Mouse (Mus musculus): ENCODE data around the gene Dnajb11.

Gene Dnajb11

GRCm38 (mm10) chr16:22881487-22881886 lies 23.8 kb downstream of the Dnajb11 start:
- DNase-seq (ENCODE audit: low spot score in 2 of 2) = no peak

DNA sequence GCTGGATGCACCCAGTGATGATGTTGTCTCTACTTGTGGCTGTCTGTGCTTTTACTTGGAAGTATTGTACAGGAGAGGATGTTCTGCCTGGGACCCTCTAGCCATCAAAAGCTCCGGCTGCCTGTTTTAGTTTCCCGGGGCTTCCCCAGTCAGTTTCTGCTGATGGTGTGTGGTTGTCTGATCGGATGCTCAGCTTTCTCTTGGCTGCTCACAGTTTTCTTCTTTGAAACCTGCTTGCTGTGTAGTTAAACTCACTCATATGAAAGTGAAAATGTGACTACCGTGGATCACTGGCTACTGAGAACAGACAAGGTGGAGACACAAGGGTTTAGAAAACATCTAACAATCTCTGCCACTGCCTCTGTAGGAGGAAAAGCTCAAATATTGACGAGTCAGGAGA lies 25.8 kb downstream of the Dnajb11 start:
- no peak for DNase-seq (ENCODE audit: low spot score in 2 of 2)

DNA sequence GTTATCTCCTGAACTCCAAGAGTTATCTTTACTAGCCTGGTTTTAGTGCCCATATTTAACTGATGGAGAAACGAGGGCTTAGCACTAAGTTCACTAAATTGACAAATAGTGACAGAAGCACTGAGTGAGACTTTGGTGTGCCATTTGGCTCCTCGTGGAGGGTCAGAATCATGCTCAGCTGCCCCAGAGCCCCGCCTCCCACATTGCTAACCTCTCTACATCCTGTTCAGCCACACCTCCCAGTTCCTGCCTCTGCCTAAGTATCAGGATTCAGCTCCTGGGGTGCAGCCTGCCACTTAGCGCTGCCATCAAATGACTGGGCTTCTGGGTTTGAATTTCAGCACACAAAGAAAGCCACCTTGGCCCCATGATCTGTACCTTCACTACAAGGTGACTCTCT lies 27.7 kb downstream of the Dnajb11 start:
- DNase-seq (ENCODE audit: low spot score in 2 of 2) = no peak

GRCm38 (mm10) chr16:22886726-22887125 lies 29.1 kb downstream of the Dnajb11 start:
- DNase-seq (ENCODE audit: low spot score in 2 of 2) = no peak

DNA sequence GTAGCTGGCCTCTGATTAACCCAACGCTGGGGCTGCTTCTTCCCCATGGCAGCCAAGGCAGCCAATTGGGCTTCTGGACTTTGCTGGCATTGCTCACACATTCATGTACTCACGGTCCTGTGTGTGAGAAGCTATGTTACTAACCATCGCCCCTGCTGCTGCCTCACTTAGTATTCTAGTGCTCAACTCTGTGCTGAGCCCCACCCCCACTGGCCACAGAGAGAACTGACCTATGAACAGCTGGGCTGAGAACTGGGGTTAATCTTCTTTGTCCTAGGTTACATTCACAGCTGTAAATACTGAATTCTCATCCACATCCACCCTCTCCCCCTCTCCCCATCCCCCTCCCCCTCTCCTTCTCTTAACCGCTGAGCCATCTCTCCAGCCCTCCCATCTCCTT lies 31.2 kb downstream of the Dnajb11 start:
- no peak for DNase-seq (ENCODE audit: low spot score in 2 of 2)

DNA sequence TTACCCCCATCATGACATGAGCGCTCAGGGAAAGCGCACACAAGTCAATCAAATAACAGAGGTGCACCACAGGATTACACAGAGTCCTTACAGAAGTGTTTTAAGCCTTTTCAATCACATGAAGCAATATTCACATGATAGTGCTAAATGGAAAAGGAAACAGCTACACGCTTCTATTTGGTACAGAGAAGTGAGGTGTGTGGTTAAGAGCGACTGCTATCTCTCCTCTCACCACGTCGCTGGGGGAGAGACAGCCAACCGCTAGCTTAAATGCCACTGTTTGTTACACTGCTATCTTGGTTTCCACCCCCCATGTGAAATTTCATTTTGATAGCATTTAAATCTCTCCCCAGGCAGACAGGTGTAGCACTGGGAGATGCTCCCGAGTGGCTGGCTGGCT lies 32.1 kb downstream of the Dnajb11 start:
- DNase-seq (ENCODE audit: low spot score in 2 of 2) = no peak

DNA sequence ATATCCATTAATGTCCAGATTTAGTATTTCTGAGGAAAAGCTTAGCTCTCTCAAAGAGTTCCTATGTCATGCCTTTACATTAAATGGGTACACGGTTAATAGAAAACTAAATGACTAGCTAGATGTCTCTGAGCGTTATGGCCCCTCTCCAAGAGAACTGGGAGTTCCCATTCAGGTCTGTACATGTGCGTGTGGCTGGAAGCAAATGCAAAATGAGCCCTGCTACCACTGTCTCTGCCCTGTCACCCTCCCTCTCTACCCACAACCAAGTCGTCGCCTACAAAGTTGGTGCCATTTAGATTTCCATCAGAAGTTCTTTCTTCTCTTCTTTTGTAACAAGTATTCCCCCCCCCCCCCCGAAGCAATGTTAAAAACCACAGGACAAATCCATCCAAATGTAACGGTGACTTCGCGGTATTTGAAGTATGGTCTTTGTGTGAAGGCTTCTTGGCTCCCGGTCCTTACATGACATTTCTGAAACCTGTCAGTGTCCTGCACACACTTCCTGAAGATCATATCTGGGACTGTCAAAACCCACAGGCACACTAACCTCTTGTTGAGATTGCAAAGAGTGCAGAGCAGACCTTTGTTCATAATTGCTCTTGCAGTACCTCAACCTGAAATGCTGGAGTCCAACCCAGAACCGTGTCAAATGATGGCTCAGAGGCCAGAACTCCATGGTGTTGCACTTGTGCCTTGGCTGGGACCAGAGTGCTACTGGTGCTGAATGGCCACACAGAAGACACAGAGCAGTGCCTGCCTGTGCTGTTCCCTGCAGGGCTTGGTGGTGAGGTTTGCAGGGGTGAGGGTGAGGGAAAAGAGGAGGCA lies 33.3 kb downstream of the Dnajb11 start, which contains the start of gene Ahsg:
Gene Ahsg, plus strand, starts transcription at position 595 of the 828 bp plus-strand sequence.
- no peak for DNase-seq (ENCODE audit: low spot score in 2 of 2)

GRCm38 (mm10) chr16:22891733-22892154 lies 34.1 kb downstream of the Dnajb11 start:
- no peak for DNase-seq (ENCODE audit: low spot score in 2 of 2)

DNA sequence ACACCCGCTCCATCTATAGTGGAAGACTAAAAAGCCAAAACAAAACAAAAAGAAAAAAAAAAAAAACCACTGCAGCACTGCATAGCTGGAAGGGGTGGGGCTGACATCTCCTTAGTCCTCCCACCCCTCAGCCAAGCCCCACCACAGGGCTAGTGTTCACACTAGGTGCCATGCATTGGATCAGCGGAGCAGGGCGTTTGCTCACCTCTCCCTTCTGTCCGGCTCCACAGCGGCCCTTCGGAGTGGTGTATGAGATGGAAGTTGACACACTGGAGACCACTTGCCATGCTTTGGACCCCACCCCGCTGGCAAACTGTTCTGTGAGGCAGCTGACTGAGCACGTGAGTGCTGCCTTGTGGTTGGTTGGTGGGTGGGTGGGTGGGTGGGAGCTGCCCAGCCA lies 36.5 kb downstream of the Dnajb11 start:
- no peak for DNase-seq (ENCODE audit: low spot score in 2 of 2)

DNA sequence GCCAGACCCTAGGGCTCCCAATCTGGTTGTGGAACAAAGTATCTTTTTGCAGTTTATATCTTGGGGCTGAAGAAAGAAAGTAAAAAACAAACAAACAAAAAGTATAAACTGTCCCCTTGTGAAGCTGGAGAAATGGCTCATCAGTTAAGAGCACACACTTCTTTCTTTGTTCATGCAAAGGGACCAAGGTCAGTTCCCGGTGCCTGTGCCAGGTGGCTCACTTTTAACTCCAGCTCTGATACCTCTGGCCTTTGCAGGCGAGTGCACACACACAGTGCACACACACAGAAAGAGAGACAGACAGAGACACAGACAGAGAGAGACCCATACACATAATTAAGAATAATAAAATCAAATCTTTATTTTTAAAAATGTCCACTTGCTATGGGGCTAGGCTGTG lies 39.0 kb downstream of the Dnajb11 start:
- no peak for DNase-seq (ENCODE audit: low spot score in 2 of 2)

DNA sequence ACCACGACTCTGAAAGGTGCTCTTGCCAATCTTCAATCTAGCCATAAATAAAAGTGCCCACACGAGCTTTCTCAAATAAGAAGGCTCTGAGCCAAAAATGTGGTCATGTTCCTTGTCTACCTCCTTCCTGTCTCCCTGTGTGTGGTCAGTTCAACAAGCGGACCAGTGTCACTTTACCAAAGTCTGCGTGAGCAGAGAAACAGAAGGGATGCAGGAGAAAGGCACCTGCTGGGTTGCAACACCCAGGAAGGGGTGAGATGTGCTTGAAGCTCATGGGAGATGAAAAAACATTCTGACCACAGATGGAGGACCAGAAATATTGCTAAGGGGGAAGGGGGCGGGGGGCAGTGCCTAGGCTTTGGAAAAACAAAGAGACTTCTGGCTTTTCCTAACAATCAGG lies 41.7 kb downstream of the Dnajb11 start:
- no peak for DNase-seq (ENCODE audit: low spot score in 2 of 2)

DNA sequence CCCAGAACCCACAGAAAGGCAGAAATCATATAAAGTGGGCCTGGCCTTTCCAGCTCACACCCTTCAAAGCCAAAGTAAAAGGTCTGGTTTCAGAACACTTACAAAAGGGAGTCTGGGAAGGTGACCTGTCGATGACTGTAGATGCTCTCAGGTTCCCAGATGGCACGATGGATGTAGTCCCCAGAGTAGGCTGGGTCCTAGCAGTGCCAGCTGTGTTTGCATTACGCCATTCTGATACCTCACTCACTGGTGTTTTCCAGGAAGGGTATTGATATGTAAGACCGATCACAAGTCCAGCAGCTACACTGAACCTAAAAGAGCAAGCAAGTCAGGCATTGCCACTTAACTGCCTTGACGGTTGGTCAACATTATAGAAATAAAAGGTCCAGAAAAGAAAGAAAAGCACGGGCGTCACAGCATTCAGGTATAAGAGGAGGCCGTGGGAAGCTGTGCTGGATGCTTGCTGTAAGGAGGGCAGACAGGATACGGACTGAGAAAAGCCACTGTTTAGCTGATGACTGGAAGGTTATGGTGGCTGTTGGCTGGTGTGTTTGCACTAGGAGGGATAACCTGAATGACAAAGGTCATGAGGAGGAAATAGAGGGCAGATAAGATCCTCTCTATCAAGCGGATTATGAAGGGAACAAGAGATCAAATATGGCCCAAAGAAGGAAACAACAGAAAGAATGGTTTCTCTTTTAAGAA lies 42.4 kb downstream of the Dnajb11 start:
- DNase-seq (ENCODE audit: low spot score in 2 of 2) = no peak

- no peak for DNase-seq (ENCODE audit: low spot score in 2 of 2)
These were observed 43.7 kb downstream of the Dnajb11 start for GRCm38 (mm10) chr16:22901326-22901725.

DNA sequence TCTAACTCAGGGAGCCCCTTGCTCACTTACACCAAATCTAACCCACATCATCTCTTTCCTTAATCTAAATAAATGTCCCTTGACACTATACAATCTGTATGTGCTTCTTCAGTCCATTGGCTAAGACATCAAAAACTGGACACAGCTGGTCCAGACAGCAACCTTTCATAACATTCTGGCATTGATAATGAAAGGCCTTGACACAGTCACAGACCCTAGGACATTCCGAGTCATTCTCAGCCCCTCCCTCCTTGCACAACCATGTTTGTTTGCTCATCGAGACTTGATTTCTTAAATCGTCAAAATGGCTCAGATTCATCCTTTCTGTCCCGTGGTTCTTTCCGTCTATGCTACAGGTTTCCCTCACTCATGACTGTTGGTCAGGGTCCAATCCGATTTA lies 51.6 kb downstream of the Dnajb11 start:
- DNase-seq (ENCODE audit: low spot score in 2 of 2) = no peak

- no peak for DNase-seq (ENCODE audit: low spot score in 2 of 2)
These were observed 54.3 kb downstream of the Dnajb11 start for GRCm38 (mm10) chr16:22911986-22912385.

DNA sequence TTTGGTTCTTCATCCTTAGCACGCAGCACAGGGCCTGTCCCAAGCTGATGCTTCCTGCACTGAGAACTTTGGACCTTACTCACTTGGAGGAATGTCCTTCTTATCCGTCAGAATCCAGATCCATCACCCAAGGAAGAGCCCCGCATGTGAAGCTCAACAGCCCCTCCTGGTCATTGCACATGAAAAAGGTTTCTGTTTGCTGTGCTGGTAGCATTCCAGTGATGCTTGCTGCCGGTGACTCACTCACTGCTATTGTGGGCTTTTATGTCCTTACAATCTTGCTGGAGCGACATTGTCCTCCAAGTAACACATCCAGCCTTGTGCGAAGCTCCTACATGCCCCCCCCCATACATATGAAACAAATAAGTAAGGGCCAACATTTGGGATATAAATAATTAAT lies 55.2 kb downstream of the Dnajb11 start:
- no peak for DNase-seq (ENCODE audit: low spot score in 2 of 2)

DNA sequence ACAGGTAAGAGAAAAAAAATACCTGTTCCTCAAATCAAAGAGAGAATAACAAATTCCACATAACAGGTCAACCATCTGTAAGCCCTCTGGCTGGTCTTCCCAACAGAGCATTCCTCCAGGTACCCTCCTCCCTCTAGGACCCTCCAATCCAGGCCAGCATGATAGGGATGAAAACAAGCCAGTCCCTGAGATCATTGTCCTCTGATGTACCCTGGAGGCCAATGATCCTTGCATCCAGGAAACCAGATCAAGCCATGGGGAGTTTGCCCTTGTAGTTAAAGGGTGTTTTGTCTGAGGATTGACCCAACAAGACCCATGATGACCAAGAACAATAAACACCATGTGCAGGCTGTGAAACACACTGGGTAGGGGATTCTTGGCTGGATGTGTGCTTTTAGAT lies 56.6 kb downstream of the Dnajb11 start:
- no peak for DNase-seq (ENCODE audit: low spot score in 2 of 2)

GRCm38 (mm10) chr16:22918034-22918433 lies 60.4 kb downstream of the Dnajb11 start, which contains the start of gene Fetub:
Gene Fetub, plus strand, starts transcription at chr16:22918334.
- DNase-seq (ENCODE audit: low spot score in 2 of 2) = no peak

- DNase-seq (ENCODE audit: low spot score in 2 of 2) = no peak
These were observed 61.1 kb downstream of the Dnajb11 start for GRCm38 (mm10) chr16:22918664-22919312.

DNA sequence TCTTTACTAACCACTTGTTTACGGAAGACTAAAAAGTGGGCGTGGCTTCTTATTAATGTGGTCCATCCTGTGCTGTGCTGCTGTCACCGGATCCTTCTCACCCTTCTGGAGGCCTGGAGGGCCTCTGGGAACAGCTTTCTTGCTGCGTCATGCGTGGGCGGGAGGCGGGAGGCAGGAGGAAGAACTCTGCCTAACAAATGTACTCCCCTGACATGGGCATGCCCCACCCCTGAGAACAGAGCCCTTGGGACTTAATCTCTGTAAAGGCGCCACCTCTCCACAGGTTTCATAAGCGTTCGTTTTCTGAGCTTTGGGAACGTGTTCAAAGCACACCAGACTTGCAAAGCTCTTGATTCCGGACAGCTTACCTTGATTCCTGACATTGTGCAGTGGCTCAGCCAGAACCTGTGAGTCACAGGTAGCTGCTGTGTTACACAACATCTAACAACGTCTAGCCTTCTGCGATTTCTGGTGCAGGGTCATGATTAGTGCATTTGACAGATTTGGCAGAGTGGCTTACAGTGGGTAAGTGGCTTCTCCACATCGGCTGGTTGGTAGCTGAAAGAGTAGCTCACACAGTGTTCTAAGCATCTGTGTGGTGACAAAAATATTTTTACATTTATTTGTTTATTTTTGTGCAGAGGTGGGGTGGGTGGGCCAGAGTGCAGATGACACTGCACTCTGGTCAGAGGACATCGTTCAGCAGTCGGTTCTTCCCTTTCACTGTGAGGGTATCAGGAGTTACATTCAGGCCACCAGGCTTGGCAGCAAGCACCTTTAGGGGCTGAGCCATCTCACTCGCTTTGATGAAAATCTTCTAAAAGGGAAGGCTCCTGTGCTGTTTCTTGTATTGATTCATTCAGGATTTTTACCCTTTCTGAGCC lies 62.6 kb downstream of the Dnajb11 start:
- DNase-seq (ENCODE audit: low spot score in 2 of 2) = no peak

DNA sequence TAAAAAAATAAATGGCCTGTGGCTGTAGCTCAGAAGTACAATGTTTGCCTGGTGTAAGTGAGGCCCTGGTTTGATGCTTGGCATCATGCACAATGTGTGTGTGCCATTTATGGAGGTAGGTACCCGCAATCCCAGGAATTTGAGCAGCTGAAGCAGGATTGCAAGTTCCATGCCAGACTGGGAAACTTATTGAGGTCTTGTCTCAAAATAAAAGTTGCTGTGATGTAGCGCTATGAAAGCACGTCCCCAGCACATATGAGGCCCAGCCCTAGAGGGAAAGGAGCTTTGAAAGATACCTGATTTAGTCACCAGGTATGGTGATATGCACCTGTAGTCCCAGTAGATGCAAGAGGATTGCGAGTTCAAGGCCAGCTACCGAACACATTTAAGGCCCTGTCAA lies 64.1 kb downstream of the Dnajb11 start:
- no peak for DNase-seq (ENCODE audit: low spot score in 2 of 2)

DNA sequence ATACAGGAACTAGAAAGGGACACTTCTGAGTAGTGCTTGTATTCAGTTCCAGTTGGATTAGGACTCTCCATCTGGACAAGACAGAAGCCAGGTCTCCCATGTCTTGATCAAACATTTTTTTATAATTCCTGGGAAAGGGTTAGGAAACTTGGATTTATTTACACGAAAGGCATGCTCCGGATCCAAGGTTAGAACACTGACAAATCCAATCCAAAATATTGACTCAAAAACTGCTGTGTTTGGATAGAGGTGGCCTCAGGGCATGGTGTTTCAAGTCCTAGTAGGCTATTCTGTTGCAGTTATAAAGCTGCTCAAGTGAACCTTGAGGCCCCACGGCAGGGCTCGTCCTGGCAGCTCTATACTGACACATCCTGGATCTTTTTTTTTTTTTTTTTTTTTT lies 64.8 kb downstream of the Dnajb11 start:
- DNase-seq (ENCODE audit: low spot score in 2 of 2) = no peak
